Comparison of ENCODE assay signal across 8 mouse cellular contexts in genomic region chr12:54695511-54696241, GRCm38 (mm10). TPM values are rescaled to one million over a fixed set of nuclear protein-coding genes. Genes with fewer than 3 reads are reported as not detected.
DNase-seq lines count a peak whose midpoint lies in the region; ATAC-seq and TF ChIP-seq lines count a peak whose summit lies in the region.

Eapp (minus strand) TSS chr12:54695897.

- no peaks in the 10 kb centered on the region; the same call in 1 of the 2 replicates for H3K27me3 ChIP-seq in G1E (ENCODE audit: insufficient read depth, low read length)
- H3K27me3 ChIP-seq in forebrain, postnatal 0 days (ENCODE audit: insufficient read depth, low read length): no peaks in the 10 kb centered on the region
- H3K27me3 ChIP-seq in lung, embryonic 15.5 days: no peaks in the 10 kb centered on the region

- H3K4me3 ChIP-seq in G1E (ENCODE audit: low read depth, low read length): peak within 1 kb of the TSS; percentile 86
- H3K4me3 ChIP-seq in forebrain, postnatal 0 days (ENCODE audit: low read depth, low read length): peak within 1 kb of the TSS; percentile 88
- peak within 1 kb of the TSS; percentile 76 for H3K4me3 ChIP-seq in lung, embryonic 15.5 days

- peak; percentile 88 for DNase-seq in G1E (ENCODE audit: low spot score)
- DNase-seq in cerebellum, adult 18-20 months: peak; percentile 97
- peak; percentile 98 for DNase-seq in forebrain, postnatal 0 days
- peak; percentile 96 for DNase-seq in heart, postnatal 4 days
- DNase-seq in layer of hippocampus, adult 8-10 months (ENCODE audit: low spot score in 2 of 2): peak; percentile 96
- peak; percentile 95 for DNase-seq in ovary, adult 18-20 months (ENCODE audit: low spot score)
- peak; percentile 98 for DNase-seq in thymus, postnatal 0 days (ENCODE audit: low spot score)

- peaks cover 56% of the 10 kb centered on the region for H3K4me1 ChIP-seq in G1E (ENCODE audit: insufficient read depth, low read depth, low read length)
- H3K4me1 ChIP-seq in forebrain, postnatal 0 days (ENCODE audit: insufficient read depth): peaks cover 7% of the 10 kb centered on the region; the same call in 1 of the 2 replicates
- peaks cover 7% of the 10 kb centered on the region; the same call in 1 of the 2 replicates for H3K4me1 ChIP-seq in lung, embryonic 15.5 days

- ATAC-seq in G1E (ENCODE audit: extremely low read depth, insufficient number of reproducible peaks, low FRiP score, poor library complexity, severe bottlenecking): peak; percentile 58
- peak; percentile 93 for ATAC-seq in forebrain, postnatal 0 days
- ATAC-seq in lung, embryonic 15.5 days (ENCODE audit: borderline replicate concordance, extremely low read depth, low FRiP score, low TSS enrichment): peak; percentile 92

- H3K4me2 ChIP-seq in forebrain, postnatal 0 days (ENCODE audit: low read depth): peak within 1 kb of the TSS; percentile 72
- H3K4me2 ChIP-seq in lung, embryonic 15.5 days: peak within 1 kb of the TSS; percentile 76

- peak within 1 kb of the TSS; percentile 97 for H3K9ac ChIP-seq in forebrain, postnatal 0 days
- H3K9ac ChIP-seq in lung, embryonic 15.5 days: peak within 1 kb of the TSS; percentile 73

- peak within 1 kb of the TSS; percentile 99 for H3K27ac ChIP-seq in forebrain, postnatal 0 days (ENCODE audit: low read depth, low read length)
- H3K27ac ChIP-seq in lung, embryonic 15.5 days: peak within 1 kb of the TSS; percentile 95

- H3K36me3 ChIP-seq in G1E (replicated peaks): peaks cover 27% of the 10 kb centered on the region
- peaks cover 10% of the 10 kb centered on the region for H3K36me3 ChIP-seq in forebrain, postnatal 0 days (ENCODE audit: insufficient read depth)
- peaks cover 10% of the 10 kb centered on the region for H3K36me3 ChIP-seq in lung, embryonic 15.5 days

- no peaks in the 10 kb centered on the region for H3K9me3 ChIP-seq in G1E (replicated peaks)
- H3K9me3 ChIP-seq in forebrain, postnatal 0 days (ENCODE audit: low read length): no peaks in the 10 kb centered on the region
- H3K9me3 ChIP-seq in lung, embryonic 15.5 days: no peaks in the 10 kb centered on the region

- WGBS in forebrain, postnatal 0 days: 1% methylated on average over 57 of the region's 57 CpGs
- WGBS in lung, embryonic 15.5 days: under 1% methylated on average over 57 of the region's 57 CpGs

- TF ChIP-seq CTCF in G1E (IDR thresholded peaks at IDR 0.05; ENCODE audit: low read depth, low read length): no peak
- TF ChIP-seq CTCF in forebrain, postnatal 0 days (IDR thresholded peaks at IDR 0.05; ENCODE audit: low read depth): peak; percentile 59

RNA-seq across cellular contexts. Expression of gene Eapp, which starts in this region (rescaled TPM):
- total RNA-seq in G1E (2014; fragmentation: Nextera tagmentation) (53.2 and 70.6 TPM in 2 replicates), G1E (2017) (84.9 and 106 TPM in 2 replicates)
- polyA plus RNA-seq in G1E (2012): 59.6 and 98.9 TPM in 2 replicates
- total RNA-seq in forebrain, postnatal 0 days (2014; rRNA removed): 34.5 and 38.9 TPM in 2 replicates
- 94.9 and 105 TPM in 2 replicates for polyA plus RNA-seq in forebrain, postnatal 0 days (2015; fragmentation: Nextera tagmentation; extraction: Ambion mirVana)
- total RNA-seq in heart, postnatal 4 days (2021): 10 to 100 TPM; 26.8 to 27.4 TPM
- 10 to 100 TPM; 32.7 to 39.4 (median 36.6) TPM for total RNA-seq in layer of hippocampus, adult 8-10 months (2022)
- polyA plus RNA-seq in lung, embryonic 15.5 days (2015; fragmentation: Nextera tagmentation; extraction: Ambion mirVana): 54.9 and 57.5 TPM in 2 replicates
- 110 and 118 TPM in 2 replicates for polyA plus RNA-seq in thymus, postnatal 0 days (2015; fragmentation: Nextera tagmentation; extraction: Ambion mirVana)

Comparison
In these comparisons a context has a peak if more than half of its experiments do, and no peak if none do; other contexts are left out.
1. Peak in every context shown above with its lines: DNase-seq, ATAC-seq, H3K4me3 ChIP-seq and H3K27ac ChIP-seq.